In the genomic region with DNA sequence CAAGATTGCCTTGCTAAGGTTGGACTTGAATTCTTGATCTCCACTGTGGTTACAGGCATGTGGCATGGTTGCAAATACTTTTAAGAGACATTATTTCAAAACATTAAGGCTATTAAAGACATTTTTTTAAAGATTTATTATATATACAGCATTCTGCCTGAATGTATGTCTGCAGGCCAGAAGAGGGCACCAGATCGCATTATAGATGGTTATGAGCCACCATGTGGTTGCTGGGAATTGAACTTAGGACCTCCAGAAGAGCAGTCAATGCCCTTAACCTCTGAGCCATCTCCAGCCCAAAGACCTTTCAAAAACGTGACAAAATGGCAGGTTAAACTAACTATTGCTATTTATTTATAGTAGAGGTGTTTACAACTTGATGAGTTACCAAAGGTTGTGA, we compare ENCODE assay signal across 22 mouse cellular contexts. TPM values are rescaled to one million over a fixed set of nuclear protein-coding genes. Genes with fewer than 3 reads are reported as not detected.
A peak's percentile ranks its signal among the peaks of the same experiment; 100 is the strongest.
DNase-seq lines count a peak whose midpoint lies in the region; ATAC-seq and TF ChIP-seq lines count a peak whose summit lies in the region.
"Had no signal": no experiment of that assay in that cellular context is flagged by ENCODE, and none has a peak within 500 bp of the region (broad histone marks: within the 10 kb centered on the region; RNA-seq: fewer than 3 reads in every experiment).

No protein-coding gene starts in this region.

- TF ChIP-seq CTCF in kidney, postnatal 0 days (IDR thresholded peaks at IDR 0.05; ENCODE audit: low read depth): peak; percentile 48
- peak; percentile 21 to 51 (median 34); a peak in 4 of 6 replicates for TF ChIP-seq CTCF in MEL (IDR thresholded peaks at IDR 0.05 in 2 of 3, conservative IDR thresholded peaks at IDR 0.05 in 1 of 3; ENCODE audit: control insufficient read depth in 1 of 3, insufficient read depth in 1 of 3, low read depth in 2 of 3, low read length in 3 of 3, poor library complexity in 1 of 3, severe bottlenecking in 1 of 3)
- peak; percentile 46 for TF ChIP-seq CTCF in stomach, postnatal 0 days (IDR thresholded peaks at IDR 0.05; ENCODE audit: low read depth)

- H3K4me2 ChIP-seq in kidney, postnatal 0 days (ENCODE audit: low read length): no peak overlapping the region
- H3K4me2 ChIP-seq in stomach, postnatal 0 days (replicated peaks; ENCODE audit: low read depth): no peak overlapping the region
- H3K4me2 ChIP-seq: embryonic facial prominence, embryonic 12.5 days; forebrain, embryonic 15.5 days; heart, embryonic 12.5 days; liver, embryonic 12.5 days; neural tube, embryonic 13.5 days had no signal

- H3K79me2 ChIP-seq in MEL (ENCODE audit: control insufficient read depth, insufficient read depth, low read length, poor library complexity): no peaks in the 10 kb centered on the region; the same call in 1 of the 2 replicates

- no peak for ATAC-seq in kidney, postnatal 0 days (replicated peaks; ENCODE audit: low FRiP score, low read depth)
- ATAC-seq in stomach, postnatal 0 days (ENCODE audit: low FRiP score, low TSS enrichment): no peak
- ATAC-seq: forebrain, embryonic 15.5 days; liver, embryonic 12.5 days had no signal

- no peak overlapping the region for H3K27ac ChIP-seq in kidney, postnatal 0 days
- H3K27ac ChIP-seq in MEL (ENCODE audit: control insufficient read depth, low read depth, low read length): no peak overlapping the region
- H3K27ac ChIP-seq in stomach, postnatal 0 days (replicated peaks): no peak overlapping the region
- H3K27ac ChIP-seq: embryonic facial prominence, embryonic 12.5 days; forebrain, embryonic 15.5 days; liver, embryonic 12.5 days; neural tube, embryonic 13.5 days had no signal

- no peak overlapping the region for H3K9ac ChIP-seq in kidney, postnatal 0 days (ENCODE audit: low read depth, low read length)
- no peak overlapping the region for H3K9ac ChIP-seq in MEL (ENCODE audit: control insufficient read depth, low read depth, low read length, poor library complexity, severe bottlenecking)
- H3K9ac ChIP-seq in stomach, postnatal 0 days (ENCODE audit: low read length): no peak overlapping the region
- H3K9ac ChIP-seq: embryonic facial prominence, embryonic 12.5 days; forebrain, embryonic 15.5 days; heart, embryonic 12.5 days; liver, embryonic 12.5 days; neural tube, embryonic 13.5 days had no signal

- H3K4me1 ChIP-seq in kidney, postnatal 0 days (replicated peaks; ENCODE audit: insufficient read depth, low read length): no peaks in the 10 kb centered on the region
- no peaks in the 10 kb centered on the region; a peak in 2 of 4 replicates for H3K4me1 ChIP-seq in MEL (ENCODE audit: control insufficient read depth in 1 of 2, insufficient read depth in 2 of 2, low read length in 2 of 2)
- H3K4me1 ChIP-seq in stomach, postnatal 0 days (replicated peaks; ENCODE audit: control insufficient read depth, insufficient read depth): no peaks in the 10 kb centered on the region

- TF ChIP-seq POLR2A in MEL (IDR thresholded peaks at IDR 0.05; ENCODE audit: control insufficient read depth in 1 of 2, insufficient read depth in 1 of 2, low read depth in 1 of 2, low read length in 2 of 2, poor library complexity in 1 of 2): 0 out of 4 replicates have a peak, but pooled peaks of 1 of the 2 experiments have one; percentile 19

- no peak for TF ChIP-seq EP300 in MEL (IDR thresholded peaks at IDR 0.05; ENCODE audit: low read depth in 1 of 2, low read length in 2 of 2)
- no peak for TF ChIP-seq EP300 in stomach, postnatal 0 days (optimal IDR thresholded peaks at IDR 0.05)

- TF ChIP-seq RAD21 in MEL (IDR thresholded peaks at IDR 0.05; ENCODE audit: low read depth, low read length): no peak

- 85% methylated on average over 2 of the region's 2 CpGs for WGBS in kidney, postnatal 0 days
- 88% methylated on average over 2 of the region's 2 CpGs for WGBS in stomach, postnatal 0 days

- H3K4me3 ChIP-seq in kidney, postnatal 0 days (replicated peaks; ENCODE audit: low read depth, low read length): no peak overlapping the region
- no peak overlapping the region for H3K4me3 ChIP-seq in MEL (ENCODE audit: control insufficient read depth in 1 of 2, insufficient read depth in 1 of 2, low read depth in 2 of 2, low read length in 2 of 2)
- H3K4me3 ChIP-seq in stomach, postnatal 0 days (ENCODE audit: low read depth, low read length): no peak overlapping the region
- H3K4me3 ChIP-seq: embryonic facial prominence, embryonic 12.5 days; forebrain, embryonic 15.5 days; heart, embryonic 12.5 days; liver, embryonic 12.5 days; neural tube, embryonic 13.5 days had no signal

- no peaks in the 10 kb centered on the region for H3K9me3 ChIP-seq in kidney, postnatal 0 days (replicated peaks; ENCODE audit: low read length)
- H3K9me3 ChIP-seq in MEL (replicated peaks; ENCODE audit: insufficient read depth, low read length): no peaks in the 10 kb centered on the region
- no peaks in the 10 kb centered on the region for H3K9me3 ChIP-seq in stomach, postnatal 0 days (ENCODE audit: control insufficient read depth, low read length)
- H3K9me3 ChIP-seq: embryonic facial prominence, embryonic 12.5 days; forebrain, embryonic 15.5 days; G1E; heart, embryonic 12.5 days; liver, embryonic 12.5 days; neural tube, embryonic 13.5 days had no signal

- DNase-seq in kidney, postnatal 0 days (ENCODE audit: low spot score): no peak
- DNase-seq in kidney, postnatal 14 days: no peak
- peak; percentile 20 for DNase-seq in thymus, postnatal 4 days
- no peak for DNase-seq in thymus, postnatal 14 days
- DNase-seq in MEL (ENCODE audit: low read depth, low spot score): peak; percentile 25
- no peak for DNase-seq in stomach, postnatal 0 days (ENCODE audit: low spot score)
- DNase-seq in cerebellum, postnatal 36 days: no peak
- DNase-seq in urinary bladder, postnatal 25 days (ENCODE audit: low spot score): no peak
- DNase-seq: adrenal gland, postnatal 36 days; cerebellum, adult 2 months; gastrocnemius, postnatal 25 days; heart, postnatal 4 days; kidney, adult 8-10 months; layer of hippocampus, postnatal 36 days; left cerebral cortex, postnatal 4 days; lung, postnatal 10 days had no signal

- no peaks in the 10 kb centered on the region for H3K27me3 ChIP-seq in kidney, postnatal 0 days (ENCODE audit: insufficient read depth, low read length)
- no peaks in the 10 kb centered on the region for H3K27me3 ChIP-seq in MEL (ENCODE audit: control insufficient read depth in 1 of 2, insufficient read depth in 2 of 2, low read length in 2 of 2)
- no peaks in the 10 kb centered on the region for H3K27me3 ChIP-seq in stomach, postnatal 0 days (ENCODE audit: control insufficient read depth, insufficient read depth, low read length)
- H3K27me3 ChIP-seq: embryonic facial prominence, embryonic 12.5 days; forebrain, embryonic 15.5 days; heart, embryonic 12.5 days; liver, embryonic 12.5 days; neural tube, embryonic 13.5 days had no signal

- H3K36me3 ChIP-seq in kidney, postnatal 0 days (ENCODE audit: insufficient read depth, low read length): peaks cover 26% of the 10 kb centered on the region; the same call in 1 of the 2 replicates
- peaks cover 3 to 39% of the 10 kb centered on the region in 2 experiments for H3K36me3 ChIP-seq in MEL (ENCODE audit: control insufficient read depth in 1 of 2, insufficient read depth in 2 of 2, low read length in 2 of 2)
- peaks cover 14% of the 10 kb centered on the region for H3K36me3 ChIP-seq in stomach, postnatal 0 days (ENCODE audit: control insufficient read depth, insufficient read depth, low read length)

TF ChIP-seq in MEL, 35 proteins besides CTCF, POLR2A, EP300 and RAD21:
- TF ChIP-seq MYC (IDR thresholded peaks at IDR 0.05; ENCODE audit: low read depth, low read length) (peak; percentile 59; the same call in 1 of the 2 replicates), HCFC1 (IDR thresholded peaks at IDR 0.05; ENCODE audit: low read depth, low read length) (no peak), SMC3 (IDR thresholded peaks at IDR 0.05; ENCODE audit: low read depth, low read length) (0 out of 2 replicates have a peak, but pooled peaks have one; percentile 11), TAL1 (IDR thresholded peaks at IDR 0.05; ENCODE audit: low read length) (no peak), MAZ (IDR thresholded peaks at IDR 0.05; ENCODE audit: low read depth, low read length) (no peak), TCF12 (IDR thresholded peaks at IDR 0.05; ENCODE audit: low read depth, low read length) (no peak)

RNA-seq across cellular contexts. Expression of gene Ccdc138, which starts 2.1 kb away (rescaled TPM):
- 4.6 and 5.5 TPM in 2 replicates for polyA plus RNA-seq in kidney, postnatal 0 days (2015; fragmentation: Nextera tagmentation; extraction: Ambion mirVana)
- 1.2 and 1.3 TPM in 2 replicates for total RNA-seq in MEL (2012; rRNA removed)
- polyA plus RNA-seq in MEL (2012; ENCODE audit: insufficient read depth in 1 of 2, insufficient read length in 2 of 2, low read depth in 1 of 2, low replicate concordance in 2 of 2, missing spikeins in 1 of 2): 1 to 10 TPM in 1 of 2 experiments, not detected in 1; 1.3 TPM
- polyA plus RNA-seq in stomach, postnatal 0 days (2015; fragmentation: Nextera tagmentation; extraction: Ambion mirVana): 2.2 TPM in 2 replicates

RNA-seq across cellular contexts. Expression of gene Ranbp2, which starts 48.9 kb away (rescaled TPM):
- polyA plus RNA-seq in kidney, postnatal 0 days (2015; fragmentation: Nextera tagmentation; extraction: Ambion mirVana): 16.0 and 16.4 TPM in 2 replicates
- total RNA-seq in MEL (2012; rRNA removed): 73.5 and 82.4 TPM in 2 replicates
- 100 to 1,000 TPM in 1 of 2 experiments, 10 to 100 TPM in 1; 52.3 to 114 TPM for polyA plus RNA-seq in MEL (2012; ENCODE audit: insufficient read depth in 1 of 2, insufficient read length in 2 of 2, low read depth in 1 of 2, low replicate concordance in 2 of 2, missing spikeins in 1 of 2)
- polyA plus RNA-seq in stomach, postnatal 0 days (2015; fragmentation: Nextera tagmentation; extraction: Ambion mirVana): 8.9 and 9.0 TPM in 2 replicates

Comparison
In these comparisons a context has a peak if more than half of its experiments do, and no peak if none do; other contexts are left out.
1. DNase-seq: peak in thymus, postnatal 4 days (single experiment) and MEL (single experiment); none in kidney, postnatal 0 days (single experiment), kidney, postnatal 14 days (single experiment), thymus, postnatal 14 days (single experiment), stomach, postnatal 0 days (single experiment), cerebellum, postnatal 36 days (0 of 2) and urinary bladder, postnatal 25 days (single experiment).
2. Peak in every context shown above with its lines, with median percentiles within 50 percentile points of each other: CTCF ChIP-seq.